Mouse (Mus musculus): ENCODE data around the gene Fam117a. TPM values are rescaled to one million over a fixed set of nuclear protein-coding genes. Genes with fewer than 3 reads are reported as not detected.
"Not testable (repeated sequence)": the region's sequence is repeated elsewhere in the genome, so short reads cannot be mapped to it uniquely, and the experiment has no call there.

The Fam117a gene
- polyA plus RNA-seq, 1 experiment: 55.8 TPM

GRCm38 (mm10) chr11:95396548-95396947 is 59.7 kb downstream of the Fam117a start:
- WGBS: 50% methylated on average over 1 of the region's 1 CpGs
- no peaks in the 10 kb centered on the region for H3K4me1 ChIP-seq (ENCODE audit: control insufficient read depth, insufficient read depth, low read length)
- TF ChIP-seq POLR2A (IDR thresholded peaks at IDR 0.05; ENCODE audit: borderline replicate concordance, extremely low read depth, low read depth, low read length): no peak
- TF ChIP-seq CTCF (IDR thresholded peaks at IDR 0.05; ENCODE audit: insufficient read depth, low read length): no peak
- H3K4me3 ChIP-seq (replicated peaks; ENCODE audit: extremely low read depth, low read depth, low read length): no peak overlapping the region
- DNase-seq: no peak

GRCm38 (mm10) chr11:95397843-95398835 is 61.3 kb downstream of the Fam117a start:
- no peak overlapping the region for H3K4me3 ChIP-seq (replicated peaks; ENCODE audit: extremely low read depth, low read depth, low read length)
- peak; percentile 81 for DNase-seq

GRCm38 (mm10) chr11:95399520-95400020 is 62.8 kb downstream of the Fam117a start:
- no peak for DNase-seq
- no peak overlapping the region for H3K4me3 ChIP-seq (replicated peaks; ENCODE audit: extremely low read depth, low read depth, low read length)
- H3K4me1 ChIP-seq (ENCODE audit: control insufficient read depth, insufficient read depth, low read length): peaks cover 2% of the 10 kb centered on the region; the same call in 1 of the 2 replicates
- 68% methylated on average over 13 of the region's 13 CpGs for WGBS
- TF ChIP-seq CTCF (IDR thresholded peaks at IDR 0.05; ENCODE audit: insufficient read depth, low read length): no peak
- no peak for TF ChIP-seq POLR2A (IDR thresholded peaks at IDR 0.05; ENCODE audit: borderline replicate concordance, extremely low read depth, low read depth, low read length)

More at GRCm38 (mm10) chr11:95397843-95398835, 61.3 kb downstream of the Fam117a start:
- no peaks in the 10 kb centered on the region; the same call in 1 of the 2 replicates for H3K4me1 ChIP-seq (ENCODE audit: control insufficient read depth, insufficient read depth, low read length)
- TF ChIP-seq POLR2A (IDR thresholded peaks at IDR 0.05; ENCODE audit: borderline replicate concordance, extremely low read depth, low read depth, low read length) (no peak), CTCF (IDR thresholded peaks at IDR 0.05; ENCODE audit: insufficient read depth, low read length) (peak; percentile 89)
- WGBS: 44% methylated on average over 14 of the region's 14 CpGs

DNA sequence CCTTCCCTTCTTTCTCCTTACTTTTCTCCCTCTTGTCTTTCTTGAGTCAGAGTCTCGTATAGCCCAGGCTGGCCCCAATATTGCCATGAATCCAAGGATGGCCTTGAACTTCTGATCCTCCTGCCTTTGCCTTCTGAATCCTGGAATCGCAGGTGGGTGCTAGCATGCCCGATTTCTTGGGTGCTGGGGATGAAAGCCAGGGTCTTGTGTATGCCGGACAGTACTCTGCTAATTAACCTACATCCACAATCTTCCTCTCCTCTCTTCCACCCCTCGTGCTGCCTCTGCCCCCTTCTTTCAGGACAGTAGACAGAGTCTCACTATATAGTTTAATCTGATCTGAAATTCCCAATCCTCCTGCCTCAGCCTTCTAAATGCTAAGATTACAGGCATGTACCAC is 64.8 kb downstream of the Fam117a start:
- H3K4me3 ChIP-seq (replicated peaks; ENCODE audit: extremely low read depth, low read depth, low read length): no peak overlapping the region
- H3K4me1 ChIP-seq (ENCODE audit: control insufficient read depth, insufficient read depth, low read length): peaks cover 2% of the 10 kb centered on the region; the same call in 1 of the 2 replicates
- WGBS: 86% methylated on average over 5 of the region's 5 CpGs
- TF ChIP-seq CTCF (IDR thresholded peaks at IDR 0.05; ENCODE audit: insufficient read depth, low read length) (no peak), POLR2A (IDR thresholded peaks at IDR 0.05; ENCODE audit: borderline replicate concordance, extremely low read depth, low read depth, low read length) (no peak)
- DNase-seq: no peak

DNA sequence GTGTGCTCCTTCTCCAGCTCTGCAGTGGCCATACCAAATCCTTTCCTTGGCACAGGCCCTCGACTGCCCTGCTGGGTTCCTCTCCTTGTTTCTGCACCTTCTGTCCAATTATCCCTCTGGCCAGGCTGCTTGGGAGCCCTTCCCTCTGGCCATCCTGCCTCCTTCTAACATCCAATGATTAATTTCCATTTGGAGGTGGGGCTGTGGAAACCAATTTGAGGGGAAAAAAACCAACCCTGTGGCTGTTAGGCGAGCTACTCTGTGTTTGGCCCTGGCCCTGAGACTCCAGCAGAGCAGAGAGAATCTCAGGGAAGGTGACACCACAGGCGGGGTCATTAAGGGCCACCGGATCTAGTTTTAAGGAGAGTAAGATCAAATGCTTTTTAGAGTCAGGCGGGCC is 65.4 kb downstream of the Fam117a start:
- WGBS: 45% methylated on average over 5 of the region's 5 CpGs
- Histone ChIP-seq H3K4me3 (replicated peaks; ENCODE audit: extremely low read depth, low read depth, low read length) (no peak overlapping the region), H3K4me1 (ENCODE audit: control insufficient read depth, insufficient read depth, low read length) (peaks cover 2% of the 10 kb centered on the region; the same call in 1 of the 2 replicates)
- TF ChIP-seq POLR2A (IDR thresholded peaks at IDR 0.05; ENCODE audit: borderline replicate concordance, extremely low read depth, low read depth, low read length) (no peak), CTCF (IDR thresholded peaks at IDR 0.05; ENCODE audit: insufficient read depth, low read length) (no peak)
- DNase-seq: no peak

DNA sequence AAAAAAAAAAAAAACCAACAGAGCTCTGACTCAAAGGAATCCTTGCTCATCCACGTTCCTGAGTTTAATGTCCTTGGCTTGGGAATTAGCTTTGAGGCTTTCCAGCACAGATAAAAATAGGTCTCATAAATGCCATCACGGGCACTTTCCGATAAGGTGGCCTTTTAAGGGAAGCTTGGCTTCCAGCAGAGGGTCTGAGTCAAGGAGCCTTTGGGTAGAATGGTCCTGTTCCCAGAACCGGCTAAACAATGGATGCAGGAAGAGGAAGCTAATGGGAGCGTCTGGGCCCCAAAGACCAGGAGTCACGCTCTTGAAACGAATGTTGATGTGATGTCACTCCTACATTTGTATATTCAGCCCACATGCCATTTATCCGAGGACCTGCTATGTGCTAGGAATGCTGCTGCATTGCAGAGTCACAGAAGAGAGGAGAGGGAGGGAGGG is 65.9 kb downstream of the Fam117a start:
- Histone ChIP-seq H3K4me3 (replicated peaks; ENCODE audit: extremely low read depth, low read depth, low read length) (no peak overlapping the region), H3K4me1 (ENCODE audit: control insufficient read depth, insufficient read depth, low read length) (peaks cover 2% of the 10 kb centered on the region; the same call in 1 of the 2 replicates)
- no peak for DNase-seq
- 15% methylated on average over 8 of the region's 8 CpGs for WGBS
- TF ChIP-seq POLR2A (IDR thresholded peaks at IDR 0.05; ENCODE audit: borderline replicate concordance, extremely low read depth, low read depth, low read length): no peak
- no peak for TF ChIP-seq CTCF (IDR thresholded peaks at IDR 0.05; ENCODE audit: insufficient read depth, low read length)

DNA sequence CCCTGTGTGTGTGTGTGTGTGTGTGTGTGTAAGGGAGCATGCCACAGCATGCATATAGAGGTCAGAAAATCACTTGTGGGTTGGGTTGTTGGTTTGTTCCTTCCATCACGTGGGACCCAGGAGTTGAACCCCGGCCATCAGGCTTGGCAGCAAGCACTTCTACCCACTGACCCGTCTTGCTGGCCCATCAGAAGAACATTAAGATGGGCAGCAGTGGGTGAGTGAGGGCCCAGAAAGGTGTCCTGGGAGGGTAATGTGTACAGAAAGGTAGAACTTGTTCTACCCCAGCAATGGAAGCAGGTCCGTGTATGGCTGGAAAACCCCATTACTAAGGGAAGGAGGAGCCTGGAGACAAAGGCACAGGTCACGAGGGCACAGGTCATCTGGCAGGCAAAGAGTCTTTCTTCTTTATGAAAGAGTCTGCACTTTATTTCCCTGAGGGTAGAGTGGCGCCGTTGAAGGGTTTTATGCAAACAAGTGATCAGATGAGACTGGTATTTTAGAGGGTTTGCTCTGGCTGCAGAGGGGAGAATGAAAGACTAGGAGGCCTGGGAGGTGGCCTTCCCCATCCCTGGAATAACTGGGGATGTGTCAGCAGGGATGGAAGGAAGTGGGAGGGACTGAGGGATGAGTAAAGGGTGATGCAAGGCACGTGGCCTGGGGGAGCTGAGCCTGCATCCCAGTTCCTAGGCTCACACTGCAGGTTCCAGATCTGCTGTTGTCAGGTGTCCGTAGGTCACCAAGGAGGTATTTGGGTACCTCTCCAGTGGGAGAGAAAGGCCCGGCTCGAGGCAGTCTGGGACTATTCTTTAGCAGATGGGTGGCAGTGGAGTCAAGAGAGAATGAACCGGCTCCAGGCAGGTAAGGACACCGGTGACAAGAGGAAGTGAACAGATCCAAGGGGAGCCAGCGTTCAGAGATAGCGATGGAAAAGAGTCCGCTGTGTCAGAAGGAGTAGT is 66.8 kb downstream of the Fam117a start:
- 72% methylated on average over 16 of the region's 16 CpGs for WGBS
- TF ChIP-seq CTCF (IDR thresholded peaks at IDR 0.05; ENCODE audit: insufficient read depth, low read length): no peak
- TF ChIP-seq POLR2A (IDR thresholded peaks at IDR 0.05; ENCODE audit: borderline replicate concordance, extremely low read depth, low read depth, low read length): no peak
- Histone ChIP-seq H3K4me3 (replicated peaks; ENCODE audit: extremely low read depth, low read depth, low read length) (no peak overlapping the region), H3K4me1 (ENCODE audit: control insufficient read depth, insufficient read depth, low read length) (peaks cover 2% of the 10 kb centered on the region; the same call in 1 of the 2 replicates)
- no peak for DNase-seq

DNA sequence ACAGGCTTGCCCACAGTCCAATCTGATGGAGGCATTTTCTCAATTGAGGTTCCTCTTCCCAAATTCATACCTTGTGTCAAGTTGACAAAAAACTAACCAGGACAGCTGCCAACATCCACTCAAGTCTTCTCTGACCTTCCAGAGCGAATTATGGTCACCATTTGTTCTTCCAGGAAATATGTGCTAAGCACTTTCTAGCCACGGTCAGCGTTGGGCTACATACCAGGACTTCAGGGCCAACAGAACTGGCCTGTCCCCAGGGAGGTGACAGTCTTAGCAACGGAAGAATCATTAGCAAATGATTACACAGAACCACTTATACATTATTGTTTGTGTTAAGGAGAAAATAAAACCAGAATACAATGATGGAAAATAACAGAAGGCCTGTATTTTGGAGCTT is 69.0 kb downstream of the Fam117a start:
- TF ChIP-seq CTCF (IDR thresholded peaks at IDR 0.05; ENCODE audit: insufficient read depth, low read length) (no peak), POLR2A (IDR thresholded peaks at IDR 0.05; ENCODE audit: borderline replicate concordance, extremely low read depth, low read depth, low read length) (no peak)
- no peak for DNase-seq
- peaks cover 2% of the 10 kb centered on the region; the same call in 1 of the 2 replicates for H3K4me1 ChIP-seq (ENCODE audit: control insufficient read depth, insufficient read depth, low read length)
- H3K4me3 ChIP-seq (replicated peaks; ENCODE audit: extremely low read depth, low read depth, low read length): no peak overlapping the region
- 45% methylated on average over 4 of the region's 4 CpGs for WGBS

GRCm38 (mm10) chr11:95406398-95406797 is 69.6 kb downstream of the Fam117a start:
- DNase-seq; H3K4me3 ChIP-seq (replicated peaks; ENCODE audit: extremely low read depth, low read depth, low read length); H3K4me1 ChIP-seq (ENCODE audit: control insufficient read depth, insufficient read depth, low read length): not testable (repeated sequence)
- WGBS: 83% methylated on average over 5 of the region's 5 CpGs
